Mouse (Mus musculus) forebrain, embryonic 11.5 days (tissue): ENCODE measurements around the gene Bcas3. TPM values are rescaled to one million over a fixed set of nuclear protein-coding genes. Genes with fewer than 3 reads are reported as not detected.

Experiments used
- ATAC-seq: fragments of 200-750 bp; cut with Nextera tagmentation; replicated peaks from 2 replicates; pipeline ENCODE4 v1.8.0; 2017; ENCODE audit warnings: moderate TSS enrichment; ENCODE audit not compliant: low FRiP score
- DNase-seq: peaks from one replicate; pipeline ENCODE4 v3.0.0-alpha.2; 2017; ENCODE audit warnings: low spot score
- H3K27ac ChIP-seq: fragments of 300-500 bp; sonication (generic); 2 replicates; pipeline ENCODE4 v1.5.1; 2014; ENCODE audit warnings: low read depth, low read length
- H3K27me3 ChIP-seq: fragments of 300-500 bp; sonication (generic); 2 replicates; pipeline ENCODE4 v1.6.1; 2014; ENCODE audit warnings: mild to moderate bottlenecking, low read length, mixed read lengths; ENCODE audit not compliant: control insufficient read depth, insufficient read depth
- H3K36me3 ChIP-seq: fragments of 300-500 bp; sonication (generic); 2 replicates; pipeline ENCODE4 v1.6.1; 2014; ENCODE audit warnings: mild to moderate bottlenecking, low read length, moderate library complexity, mixed read lengths; ENCODE audit not compliant: control insufficient read depth, insufficient read depth
- H3K4me1 ChIP-seq: fragments of 300-500 bp; sonication (generic); replicated peaks from 2 replicates; pipeline ENCODE4 v1.6.1; 2014; ENCODE audit warnings: low read length, mixed read lengths; ENCODE audit not compliant: control insufficient read depth, insufficient read depth
- H3K4me2 ChIP-seq: fragments of 300-500 bp; sonication (generic); 2 replicates; pipeline ENCODE4 v1.6.1; 2014; ENCODE audit warnings: low read depth, mild to moderate bottlenecking, low read length, moderate library complexity, mixed read lengths; ENCODE audit not compliant: severe bottlenecking
- H3K4me3 ChIP-seq: fragments of 300-500 bp; sonication (generic); 2 replicates; pipeline ENCODE4 v1.5.1; 2014; ENCODE audit warnings: low read depth, low read length
- H3K9ac ChIP-seq: fragments of 300-500 bp; sonication (generic); 2 replicates; pipeline ENCODE4 v1.6.1; 2014; ENCODE audit warnings: low read length
- H3K9me3 ChIP-seq: fragments of 300-500 bp; sonication (generic); 2 replicates; pipeline ENCODE4 v1.6.1; 2016; ENCODE audit warnings: low read length, mixed read lengths; ENCODE audit not compliant: control insufficient read depth
- WGBS: fragments of 180-500 bp; shearing (Covaris S2); extraction: QIAGEN DNeasy Blood & Tissue Kit; methylation state at CpG from one replicate; pipeline ENCODE4 v1.1.7; 2014; 5-methylcytosine and 5-hydroxymethylcytosine counted together
- polyA plus RNA-seq: library from polyadenylated mRNA; unstranded; fragments of >200 nt; fragmentation: Nextera tagmentation; extraction: Ambion mirVana; gene quantifications from 2 replicates; pipeline ENCODE4 v1.2.1, GENCODE M21; 2014

The Bcas3 gene
- polyA plus RNA-seq, 1 experiment from 2014 or later: 17.9 TPM

GRCm38 (mm10) chr11:85719766-85720165 lies 366.8 kb downstream of the Bcas3 start:
- Histone ChIP-seq H3K27me3 (peaks cover 72% of the 10 kb centered on the region), H3K4me3 (no peak overlapping the region)

DNA sequence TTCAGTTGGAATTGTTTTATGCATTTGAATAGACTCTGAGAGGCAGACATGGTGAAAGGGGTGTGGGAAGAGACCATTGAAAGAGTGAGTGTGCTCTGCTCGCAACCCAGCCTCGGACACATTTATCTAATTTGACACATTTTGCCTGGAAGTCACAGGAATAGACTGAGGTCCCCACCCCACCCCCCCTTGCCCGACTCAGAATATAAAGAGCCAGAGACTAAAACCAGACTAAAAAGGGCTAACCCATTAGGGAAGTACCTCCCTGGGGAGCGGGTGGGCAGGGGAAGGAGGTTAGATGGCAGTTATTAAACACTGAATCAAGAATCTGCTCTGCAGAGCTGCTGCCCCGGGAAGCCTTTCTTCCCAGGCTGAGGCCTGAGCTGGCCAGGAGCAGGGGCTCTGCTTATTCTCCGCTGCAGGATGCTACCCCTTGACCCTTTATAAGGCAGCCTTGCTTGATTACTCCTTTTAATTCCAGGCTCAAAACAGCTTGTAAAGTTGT lies 367.4 kb downstream of the Bcas3 start:
- WGBS: 14% methylated on average over 6 of the region's 6 CpGs
- Histone ChIP-seq H3K9me3 (no peaks in the 10 kb centered on the region), H3K4me2 (no peak overlapping the region), H3K4me1 (peaks cover 5% of the 10 kb centered on the region; the same call in 1 of the 2 replicates), H3K27me3 (peaks cover 68% of the 10 kb centered on the region), H3K27ac (no peak overlapping the region), H3K9ac (no peak overlapping the region), H3K4me3 (no peak overlapping the region), H3K36me3 (no peaks in the 10 kb centered on the region)
- ATAC-seq: no peak
- no peak for DNase-seq

More at GRCm38 (mm10) chr11:85719766-85720165, 366.8 kb downstream of the Bcas3 start:
- no peaks in the 10 kb centered on the region for H3K9me3 ChIP-seq
- no peaks in the 10 kb centered on the region for H3K36me3 ChIP-seq
- WGBS: 55% methylated on average over 7 of the region's 7 CpGs
- H3K4me2 ChIP-seq: no peak overlapping the region
- no peak overlapping the region for H3K27ac ChIP-seq
- peaks cover 9% of the 10 kb centered on the region; the same call in 1 of the 2 replicates for H3K4me1 ChIP-seq
- ATAC-seq: no peak
- no peak overlapping the region for H3K9ac ChIP-seq
- no peak for DNase-seq

GRCm38 (mm10) chr11:85721986-85722385 lies 369.0 kb downstream of the Bcas3 start:
- no peak overlapping the region for H3K4me2 ChIP-seq
- no peaks in the 10 kb centered on the region for H3K36me3 ChIP-seq
- H3K27ac ChIP-seq: no peak overlapping the region
- H3K9me3 ChIP-seq: no peaks in the 10 kb centered on the region
- peaks cover 55% of the 10 kb centered on the region for H3K27me3 ChIP-seq
- WGBS: 93% methylated on average over 4 of the region's 4 CpGs
- H3K4me3 ChIP-seq: no peak overlapping the region
- H3K4me1 ChIP-seq: 0 out of 2 replicates have a peak, but pooled peaks cover 5% of the 10 kb centered on the region
- no peak for DNase-seq
- ATAC-seq: no peak
- no peak overlapping the region for H3K9ac ChIP-seq

- no peak for DNase-seq
- Histone ChIP-seq H3K27ac (no peak overlapping the region), H3K4me1 (0 out of 2 replicates have a peak, but pooled peaks cover 5% of the 10 kb centered on the region), H3K36me3 (no peaks in the 10 kb centered on the region), H3K9me3 (no peaks in the 10 kb centered on the region), H3K27me3 (peaks cover 34% of the 10 kb centered on the region), H3K9ac (no peak overlapping the region), H3K4me3 (no peak overlapping the region), H3K4me2 (no peak overlapping the region)
- 86% methylated on average over 6 of the region's 6 CpGs for WGBS
- no peak for ATAC-seq
Measured at GRCm38 (mm10) chr11:85724159-85724558, 371.2 kb downstream of the Bcas3 start.

DNA sequence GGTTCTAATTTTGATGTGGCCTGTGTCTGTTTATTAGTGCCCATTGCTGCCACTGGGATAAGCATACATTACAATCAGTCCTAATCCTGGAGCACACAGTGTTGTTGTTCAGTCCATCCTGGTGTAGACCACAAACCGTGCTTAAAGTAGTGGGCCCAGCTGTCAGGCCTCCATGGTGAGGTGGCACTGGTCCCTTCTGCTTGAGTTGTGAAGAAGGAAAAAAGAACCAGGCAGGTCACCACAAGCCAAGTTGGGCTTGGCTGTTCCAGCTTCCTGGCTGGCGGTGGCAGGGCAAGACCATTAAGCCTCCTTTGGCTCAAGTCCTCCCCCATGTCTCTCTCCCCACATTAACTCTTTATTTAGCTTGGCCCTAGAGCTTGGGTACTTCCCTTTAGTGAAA lies 376.8 kb downstream of the Bcas3 start:
- ATAC-seq: no peak
- H3K27me3 ChIP-seq: peaks cover 8% of the 10 kb centered on the region; the same call in 1 of the 2 replicates

DNA sequence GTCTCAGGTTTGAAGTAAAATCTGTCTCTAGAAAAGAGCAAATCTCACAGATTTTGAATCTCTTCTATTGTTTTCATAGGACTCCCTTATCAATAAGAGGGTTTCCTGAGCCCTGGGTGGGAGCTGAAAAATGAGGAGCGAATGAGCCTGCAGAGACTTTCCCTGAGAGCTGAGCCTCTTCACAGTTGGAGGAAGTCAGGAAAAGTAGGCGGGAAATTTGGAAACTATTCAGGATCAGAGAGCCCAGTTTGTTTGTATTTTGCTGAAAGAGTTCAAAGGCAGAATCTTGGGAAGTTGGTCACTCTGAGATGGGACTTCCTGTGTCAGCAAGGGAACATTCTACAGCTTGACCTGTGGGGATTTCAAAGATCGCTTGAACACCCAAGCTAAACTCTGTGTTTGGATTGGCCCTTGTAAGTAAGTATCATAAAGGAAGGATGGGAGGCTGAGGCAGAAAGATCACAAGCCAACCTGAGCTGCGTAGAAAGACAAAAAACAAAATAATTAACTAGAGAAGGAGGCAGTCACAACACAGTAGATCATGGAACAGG lies 379.6 kb downstream of the Bcas3 start:
- DNase-seq: no peak
- peaks cover 30% of the 10 kb centered on the region for H3K27me3 ChIP-seq
- no peak overlapping the region for H3K27ac ChIP-seq
- 75% methylated on average over 4 of the region's 4 CpGs for WGBS
- H3K4me3 ChIP-seq: no peak overlapping the region
- H3K36me3 ChIP-seq: no peaks in the 10 kb centered on the region
- no peaks in the 10 kb centered on the region for H3K9me3 ChIP-seq
- H3K9ac ChIP-seq: no peak overlapping the region
- peaks cover 3% of the 10 kb centered on the region for H3K4me1 ChIP-seq
- no peak for ATAC-seq
- H3K4me2 ChIP-seq: no peak overlapping the region

More for the DNA sequence above, 376.8 kb downstream of the Bcas3 start:
- H3K27ac ChIP-seq: no peak overlapping the region
- H3K4me1 ChIP-seq: peaks cover 3% of the 10 kb centered on the region
- no peak overlapping the region for H3K9ac ChIP-seq
- no peak overlapping the region for H3K4me3 ChIP-seq
- no peaks in the 10 kb centered on the region for H3K36me3 ChIP-seq
- DNase-seq: no peak
- no peak overlapping the region for H3K4me2 ChIP-seq
- 97% methylated on average over 2 of the region's 2 CpGs for WGBS
- H3K9me3 ChIP-seq: no peaks in the 10 kb centered on the region

DNA sequence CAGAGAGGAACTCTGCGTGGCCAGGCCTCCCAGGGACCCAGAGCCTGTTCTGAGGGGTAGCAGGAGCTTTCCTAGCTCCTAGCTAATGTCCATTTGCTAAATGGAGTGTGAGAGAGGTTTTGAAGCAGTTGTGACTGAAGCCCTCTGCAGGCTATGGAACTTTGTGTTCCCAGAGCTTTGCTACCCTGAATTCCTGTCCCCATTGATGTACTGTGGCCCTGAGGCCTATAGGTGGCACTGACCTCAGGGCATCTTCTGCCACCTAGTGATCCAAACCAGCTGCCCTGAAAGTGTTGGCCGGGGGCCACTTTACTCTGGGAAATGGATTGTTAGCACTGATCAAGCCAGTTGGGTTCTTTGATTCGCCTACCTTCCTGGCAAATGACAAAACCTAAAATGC lies 380.6 kb downstream of the Bcas3 start:
- Histone ChIP-seq H3K4me3 (no peak overlapping the region), H3K36me3 (no peaks in the 10 kb centered on the region), H3K9me3 (no peaks in the 10 kb centered on the region), H3K27ac (no peak overlapping the region), H3K9ac (no peak overlapping the region), H3K4me2 (no peak overlapping the region), H3K4me1 (peaks cover 6% of the 10 kb centered on the region), H3K27me3 (peaks cover 34% of the 10 kb centered on the region)
- no peak for DNase-seq
- ATAC-seq: no peak
- WGBS: 39% methylated on average over 3 of the region's 3 CpGs

DNA sequence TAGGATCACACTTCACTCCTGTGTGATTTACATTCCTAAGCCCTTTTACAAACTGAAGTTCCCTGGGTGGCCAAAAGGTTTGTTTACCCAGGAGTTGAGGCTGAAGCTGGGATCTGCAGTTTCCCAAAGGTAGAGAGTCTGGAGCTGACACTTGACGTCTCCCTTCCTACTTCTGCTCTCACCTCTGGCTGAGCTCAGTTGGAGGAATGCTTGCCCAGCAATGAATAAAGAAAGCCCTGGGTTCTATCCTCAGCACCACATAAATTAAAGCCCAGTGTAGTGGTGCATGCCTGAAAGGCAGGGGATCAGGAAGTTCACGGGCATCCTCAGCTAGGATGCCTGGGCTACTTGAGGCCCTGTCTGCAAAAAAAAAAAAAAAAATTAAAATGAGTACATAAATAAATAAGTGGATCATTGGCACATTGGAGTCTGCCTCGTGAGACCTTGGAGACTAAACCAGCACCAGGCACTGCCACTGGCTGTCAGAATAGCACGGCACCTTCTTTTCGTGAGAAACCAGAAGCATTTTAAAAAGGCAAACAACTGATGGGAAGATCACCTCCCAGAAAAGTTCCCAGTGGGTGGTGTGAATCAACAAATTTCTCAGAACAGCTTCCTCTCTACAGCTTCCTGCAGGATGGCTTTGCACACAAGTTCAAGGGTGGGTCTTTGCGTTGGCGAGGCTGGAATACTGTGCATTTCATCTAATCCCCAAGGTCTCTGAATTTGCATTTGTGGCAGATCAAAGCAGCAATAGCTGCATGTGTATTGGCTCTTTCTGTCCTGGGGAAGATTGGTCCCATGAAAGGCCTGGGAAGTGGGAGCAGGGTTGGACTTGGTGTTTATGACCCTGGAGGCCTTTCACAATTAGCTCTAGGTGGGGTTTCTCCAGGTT lies 381.6 kb downstream of the Bcas3 start:
- Histone ChIP-seq H3K4me1 (peaks cover 12% of the 10 kb centered on the region), H3K27me3 (peaks cover 38% of the 10 kb centered on the region), H3K27ac (no peak overlapping the region), H3K36me3 (no peaks in the 10 kb centered on the region), H3K9me3 (no peaks in the 10 kb centered on the region), H3K9ac (no peak overlapping the region), H3K4me2 (no peak overlapping the region), H3K4me3 (no peak overlapping the region)
- DNase-seq (no peak), ATAC-seq (no peak)
- WGBS: 46% methylated on average over 7 of the region's 7 CpGs
